Mouse (Mus musculus): ENCODE results near the gene Mdp1. TPM values are rescaled to one million over a fixed set of nuclear protein-coding genes. Genes with fewer than 3 reads are reported as not detected.

The Mdp1 gene
- polyA plus RNA-seq, 1 experiment from 2014 or later = 27.5 TPM

DNA sequence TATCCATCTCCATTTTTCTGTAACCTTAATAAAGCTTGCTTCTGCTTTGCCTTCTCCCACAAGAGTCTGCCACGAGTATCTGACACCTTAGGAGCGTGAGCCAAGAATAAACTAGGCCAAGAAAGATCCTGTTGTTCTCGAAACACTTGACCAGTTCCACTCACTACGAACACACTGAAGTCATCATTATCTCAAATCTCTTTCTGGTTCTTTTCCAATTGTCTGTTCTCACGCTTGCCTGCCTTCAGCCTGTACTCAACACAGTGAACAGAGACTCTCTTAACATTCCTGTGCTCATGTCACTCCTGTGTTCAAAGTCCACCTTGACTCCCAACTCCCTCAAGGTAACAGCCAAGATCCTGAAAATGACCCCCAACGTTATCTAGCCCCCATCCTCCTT lies 47.0 kb downstream of the Mdp1 start:
- WGBS (ENCODE audit: insufficient replicate concordance) = 69% methylated on average over 6 of the region's 6 CpGs
- no peaks in the 10 kb centered on the region for H3K9me3 ChIP-seq (replicated peaks)
- peak overlapping the region; percentile 63; the same call in 1 of the 2 replicates for H3K27ac ChIP-seq
- H3K4me3 ChIP-seq = no peak overlapping the region
- no peak overlapping the region for H3K4me2 ChIP-seq
- no peaks in the 10 kb centered on the region for H3K27me3 ChIP-seq (replicated peaks)
- H3K9ac ChIP-seq = no peak overlapping the region
- H3K4me1 ChIP-seq = peaks cover 56% of the 10 kb centered on the region
- no peak for ATAC-seq
- peaks cover 24% of the 10 kb centered on the region for H3K36me3 ChIP-seq

DNA sequence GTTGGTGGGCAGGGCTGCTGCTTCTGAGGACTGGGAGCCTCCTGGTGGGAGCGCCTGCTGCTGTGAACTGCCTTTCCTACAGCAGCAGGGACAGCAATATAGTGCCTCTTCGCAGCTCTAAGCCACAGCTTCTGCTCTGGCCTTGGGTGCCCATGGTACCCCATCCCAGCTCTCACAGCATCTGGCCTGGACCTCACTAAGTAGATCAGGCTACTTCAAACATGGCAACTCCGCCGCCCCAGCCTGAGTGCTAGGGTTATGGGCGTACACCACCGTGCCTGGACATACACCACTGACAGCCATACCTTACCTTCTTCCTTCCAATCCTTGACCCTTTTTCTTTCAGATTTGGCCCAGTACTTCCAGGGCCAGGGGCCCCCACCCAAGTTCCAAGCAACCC lies 52.0 kb downstream of the Mdp1 start:
- Histone ChIP-seq H3K4me1 (peaks cover 45% of the 10 kb centered on the region), H3K27me3 (replicated peaks) (no peaks in the 10 kb centered on the region), H3K36me3 (peaks cover 61% of the 10 kb centered on the region)

More for the DNA sequence above, 52.0 kb downstream of the Mdp1 start:
- WGBS (ENCODE audit: insufficient replicate concordance) = 93% methylated on average over 6 of the region's 6 CpGs
- Histone ChIP-seq H3K4me2 (no peak overlapping the region), H3K27ac (no peak overlapping the region), H3K9me3 (replicated peaks) (no peaks in the 10 kb centered on the region), H3K9ac (no peak overlapping the region), H3K4me3 (no peak overlapping the region)
- ATAC-seq = no peak

Other genes with a start within 250 kb of the Mdp1 start
- 76.6 and 77.0 TPM in 2 replicates for gene Dhrs4, start 181.8 kb downstream of the Mdp1 start, polyA plus RNA-seq (2016; fragmentation: Nextera tagmentation; extraction: Ambion mirVana)
- 0.91 and 1.8 TPM in 2 replicates for gene Carmil3, start 169.9 kb downstream of the Mdp1 start, polyA plus RNA-seq (2016; fragmentation: Nextera tagmentation; extraction: Ambion mirVana)
- gene Cpne6, start 150.1 kb downstream of the Mdp1 start, polyA plus RNA-seq (2016; fragmentation: Nextera tagmentation; extraction: Ambion mirVana) = 0.13 TPM in 1 of 2 replicates, not detected in the other
- not detected in 2 replicates for gene Nrl, start 135.5 kb downstream of the Mdp1 start, polyA plus RNA-seq (2016; fragmentation: Nextera tagmentation; extraction: Ambion mirVana)
- 35.5 and 37.4 TPM in 2 replicates for gene Pck2, start 120.2 kb downstream of the Mdp1 start, polyA plus RNA-seq (2016; fragmentation: Nextera tagmentation; extraction: Ambion mirVana)
- 57.1 and 60.3 TPM in 2 replicates for gene Dcaf11, start 100.5 kb downstream of the Mdp1 start, polyA plus RNA-seq (2016; fragmentation: Nextera tagmentation; extraction: Ambion mirVana)
- 1.9 and 2.7 TPM in 2 replicates for gene A730061H03Rik, start 100.1 kb downstream of the Mdp1 start, polyA plus RNA-seq (2016; fragmentation: Nextera tagmentation; extraction: Ambion mirVana)
- gene Fitm1, start 84.9 kb downstream of the Mdp1 start, polyA plus RNA-seq (2016; fragmentation: Nextera tagmentation; extraction: Ambion mirVana) = 0.63 and 0.75 TPM in 2 replicates
- 108 and 111 TPM in 2 replicates for gene Psme1, start 82.4 kb downstream of the Mdp1 start, polyA plus RNA-seq (2016; fragmentation: Nextera tagmentation; extraction: Ambion mirVana)
- 28.7 and 32.9 TPM in 2 replicates for gene Emc9, start 75.2 kb downstream of the Mdp1 start, polyA plus RNA-seq (2016; fragmentation: Nextera tagmentation; extraction: Ambion mirVana)
- gene Psme2, start 69.4 kb downstream of the Mdp1 start, polyA plus RNA-seq (2016; fragmentation: Nextera tagmentation; extraction: Ambion mirVana) = 221 and 222 TPM in 2 replicates
- 14.2 and 15.7 TPM in 2 replicates for gene Rnf31, start 68.8 kb downstream of the Mdp1 start, polyA plus RNA-seq (2016; fragmentation: Nextera tagmentation; extraction: Ambion mirVana)
- 14.4 and 15.3 TPM in 2 replicates for gene Irf9, start 56.9 kb downstream of the Mdp1 start, polyA plus RNA-seq (2016; fragmentation: Nextera tagmentation; extraction: Ambion mirVana)
- gene Rec8, start 42.5 kb downstream of the Mdp1 start, polyA plus RNA-seq (2016; fragmentation: Nextera tagmentation; extraction: Ambion mirVana) = 1.8 and 3.2 TPM in 2 replicates
- 46.0 and 48.8 TPM in 2 replicates for gene Ipo4, start 24.6 kb downstream of the Mdp1 start, polyA plus RNA-seq (2016; fragmentation: Nextera tagmentation; extraction: Ambion mirVana)
- 1.8 and 2.8 TPM in 2 replicates for gene Gm49378, start 22.6 kb downstream of the Mdp1 start, polyA plus RNA-seq (2016; fragmentation: Nextera tagmentation; extraction: Ambion mirVana)
- gene Tm9sf1, start 16.7 kb downstream of the Mdp1 start, polyA plus RNA-seq (2016; fragmentation: Nextera tagmentation; extraction: Ambion mirVana) = 64.9 and 69.7 TPM in 2 replicates
- 0.18 and 0.30 TPM in 2 replicates for gene Tssk4, start 10.3 kb downstream of the Mdp1 start, polyA plus RNA-seq (2016; fragmentation: Nextera tagmentation; extraction: Ambion mirVana)
- gene Gmpr2, start 11.4 kb upstream of the Mdp1 start, polyA plus RNA-seq (2016; fragmentation: Nextera tagmentation; extraction: Ambion mirVana) = 36.8 and 39.1 TPM in 2 replicates
- 322 and 329 TPM in 2 replicates for gene Nedd8, start 11.6 kb upstream of the Mdp1 start, polyA plus RNA-seq (2016; fragmentation: Nextera tagmentation; extraction: Ambion mirVana)
- gene Tinf2, start 21.3 kb upstream of the Mdp1 start, polyA plus RNA-seq (2016; fragmentation: Nextera tagmentation; extraction: Ambion mirVana) = 31.9 and 32.2 TPM in 2 replicates
- gene Tgm1, start 53.4 kb upstream of the Mdp1 start, polyA plus RNA-seq (2016; fragmentation: Nextera tagmentation; extraction: Ambion mirVana) = 1.6 and 2.1 TPM in 2 replicates
- 18.3 and 18.9 TPM in 2 replicates for gene Rabggta, start 61.8 kb upstream of the Mdp1 start, polyA plus RNA-seq (2016; fragmentation: Nextera tagmentation; extraction: Ambion mirVana)
- 34.3 and 35.2 TPM in 2 replicates for gene Dhrs1, start 85.2 kb upstream of the Mdp1 start, polyA plus RNA-seq (2016; fragmentation: Nextera tagmentation; extraction: Ambion mirVana)
- 56.0 and 59.4 TPM in 2 replicates for gene Nop9, start 85.2 kb upstream of the Mdp1 start, polyA plus RNA-seq (2016; fragmentation: Nextera tagmentation; extraction: Ambion mirVana)
- gene Cideb, start 98.0 kb upstream of the Mdp1 start, polyA plus RNA-seq (2016; fragmentation: Nextera tagmentation; extraction: Ambion mirVana) = 10.7 and 11.2 TPM in 2 replicates
- 1.3 and 1.8 TPM in 2 replicates for gene Ltb4r2, start 100.9 kb upstream of the Mdp1 start, polyA plus RNA-seq (2016; fragmentation: Nextera tagmentation; extraction: Ambion mirVana)
- 3.1 and 3.6 TPM in 2 replicates for gene Ltb4r1, start 105.5 kb upstream of the Mdp1 start, polyA plus RNA-seq (2016; fragmentation: Nextera tagmentation; extraction: Ambion mirVana)
- gene Adcy4, start 123.6 kb upstream of the Mdp1 start, polyA plus RNA-seq (2016; fragmentation: Nextera tagmentation; extraction: Ambion mirVana) = 2.9 and 3.6 TPM in 2 replicates
- 29.1 and 30.0 TPM in 2 replicates for gene Ripk3, start 128.4 kb upstream of the Mdp1 start, polyA plus RNA-seq (2016; fragmentation: Nextera tagmentation; extraction: Ambion mirVana)
- 3.3 and 5.3 TPM in 2 replicates for gene Nfatc4, start 162.6 kb upstream of the Mdp1 start, polyA plus RNA-seq (2016; fragmentation: Nextera tagmentation; extraction: Ambion mirVana)
- 7.0 and 8.2 TPM in 2 replicates for gene Nynrin, start 193.5 kb upstream of the Mdp1 start, polyA plus RNA-seq (2016; fragmentation: Nextera tagmentation; extraction: Ambion mirVana)
- 0.25 TPM in 2 replicates for gene Cbln3, start 223.9 kb upstream of the Mdp1 start, polyA plus RNA-seq (2016; fragmentation: Nextera tagmentation; extraction: Ambion mirVana)
- 12.8 and 13.0 TPM in 2 replicates for gene Khnyn, start 224.4 kb upstream of the Mdp1 start, polyA plus RNA-seq (2016; fragmentation: Nextera tagmentation; extraction: Ambion mirVana)
- gene Sdr39u1, start 239.8 kb upstream of the Mdp1 start, polyA plus RNA-seq (2016; fragmentation: Nextera tagmentation; extraction: Ambion mirVana) = 14.0 and 15.3 TPM in 2 replicates